Mouse (Mus musculus) lung, postnatal 0 days (tissue): ENCODE results near the gene B3galt1.

Experiments
- CTCF ChIP-seq: IDR thresholded peaks from 2 replicates; pipeline ENCODE4 v1.5.1; 2016; ENCODE audit warnings: antibody characterized with exemption, mild to moderate bottlenecking
- EP300 ChIP-seq: IDR thresholded peaks from 2 replicates; pipeline ENCODE4 v1.6.1; 2016; ENCODE audit warnings: antibody characterized with exemption, mild to moderate bottlenecking, control low read depth

- TF ChIP-seq CTCF (no peak), EP300 (no peak)
Observed at GRCm38 (mm10) chr2:68159751-68160150, 594.1 kb downstream of the B3galt1 start.
